In the genomic region with DNA sequence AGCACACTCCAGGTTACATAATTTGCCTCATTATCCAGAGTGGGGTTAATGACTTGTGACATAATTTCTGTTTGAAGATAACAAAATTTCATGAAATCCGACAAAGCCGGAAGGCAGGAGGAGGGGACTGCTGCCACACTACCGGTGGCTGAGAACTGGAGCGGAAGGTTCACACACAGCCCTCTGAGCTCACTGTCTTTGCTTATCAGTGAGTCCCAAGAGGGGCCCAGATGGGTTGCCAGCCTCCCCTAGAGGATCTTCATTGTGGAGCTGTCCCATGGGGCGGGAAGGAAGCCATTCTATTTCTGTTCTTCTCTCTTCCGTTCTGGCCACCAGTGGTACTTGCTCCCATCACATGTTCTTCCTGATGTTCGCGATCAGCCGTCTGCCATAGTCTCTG, we compare ENCODE assay signal across 19 mouse cellular contexts. TPM values are rescaled to one million over a fixed set of nuclear protein-coding genes. Genes with fewer than 3 reads are reported as not detected.
A peak's percentile ranks its signal among the peaks of the same experiment; 100 is the strongest.
DNase-seq lines count a peak whose midpoint lies in the region; ATAC-seq lines count a peak whose summit lies in the region.
"Had no signal": no experiment of that assay in that cellular context is flagged by ENCODE, and none has a peak within 500 bp of the region (broad histone marks: within the 10 kb centered on the region; RNA-seq: fewer than 3 reads in every experiment).

No protein-coding gene starts in this region.

- peaks cover 18% of the 10 kb centered on the region for H3K4me1 ChIP-seq in hindbrain, embryonic 12.5 days
- peaks cover 13% of the 10 kb centered on the region; the same call in 1 of the 2 replicates for H3K4me1 ChIP-seq in hindbrain, embryonic 10.5 days (replicated peaks)
- H3K4me1 ChIP-seq in midbrain, embryonic 14.5 days (ENCODE audit: control insufficient read depth, insufficient read depth, low read length) = peaks cover 22% of the 10 kb centered on the region
- H3K4me1 ChIP-seq in midbrain, embryonic 11.5 days (ENCODE audit: control insufficient read depth, insufficient read depth, low read length) = no peaks in the 10 kb centered on the region; the same call in 1 of the 2 replicates
- H3K4me1 ChIP-seq in liver, embryonic 12.5 days = peaks cover 51% of the 10 kb centered on the region
- peaks cover 16% of the 10 kb centered on the region for H3K4me1 ChIP-seq in midbrain, embryonic 16.5 days (ENCODE audit: control insufficient read depth, insufficient read depth, low read length)
- H3K4me1 ChIP-seq: intestine, embryonic 15.5 days had no signal

- no peak overlapping the region for H3K9ac ChIP-seq in hindbrain, embryonic 12.5 days
- H3K9ac ChIP-seq in midbrain, embryonic 14.5 days (replicated peaks; ENCODE audit: low read length) = no peak overlapping the region
- no peak overlapping the region for H3K9ac ChIP-seq in midbrain, embryonic 11.5 days (ENCODE audit: low read length)
- peak overlapping the region; percentile 44; the same call in 1 of the 2 replicates for H3K9ac ChIP-seq in liver, embryonic 12.5 days
- H3K9ac ChIP-seq in midbrain, embryonic 16.5 days (ENCODE audit: low read depth, low read length) = no peak overlapping the region
- H3K9ac ChIP-seq: forebrain, embryonic 12.5 days; intestine, embryonic 15.5 days had no signal

- H3K27me3 ChIP-seq in hindbrain, embryonic 12.5 days = no peaks in the 10 kb centered on the region; the same call in 1 of the 2 replicates
- no peaks in the 10 kb centered on the region for H3K27me3 ChIP-seq in hindbrain, embryonic 10.5 days (ENCODE audit: insufficient read depth, poor library complexity, severe bottlenecking)
- no peaks in the 10 kb centered on the region for H3K27me3 ChIP-seq in midbrain, embryonic 14.5 days (ENCODE audit: control insufficient read depth, insufficient read depth, low read length)
- H3K27me3 ChIP-seq in midbrain, embryonic 11.5 days (ENCODE audit: control insufficient read depth, insufficient read depth, low read length) = no peaks in the 10 kb centered on the region
- H3K27me3 ChIP-seq in liver, embryonic 12.5 days (replicated peaks) = no peaks in the 10 kb centered on the region
- no peaks in the 10 kb centered on the region for H3K27me3 ChIP-seq in midbrain, embryonic 16.5 days (ENCODE audit: control insufficient read depth, insufficient read depth, low read depth, low read length)
- H3K27me3 ChIP-seq: forebrain, embryonic 12.5 days; intestine, embryonic 15.5 days had no signal

- H3K36me3 ChIP-seq in hindbrain, embryonic 12.5 days = peaks cover 40% of the 10 kb centered on the region
- peaks cover 64% of the 10 kb centered on the region for H3K36me3 ChIP-seq in hindbrain, embryonic 10.5 days
- peaks cover 17% of the 10 kb centered on the region; the same call in 1 of the 2 replicates for H3K36me3 ChIP-seq in midbrain, embryonic 14.5 days (ENCODE audit: control insufficient read depth, insufficient read depth, low read length)
- peaks cover 7% of the 10 kb centered on the region for H3K36me3 ChIP-seq in midbrain, embryonic 11.5 days (ENCODE audit: control insufficient read depth, insufficient read depth, low read length)
- H3K36me3 ChIP-seq in liver, embryonic 12.5 days = peaks cover 69% of the 10 kb centered on the region
- peaks cover 3% of the 10 kb centered on the region; the same call in 1 of the 2 replicates for H3K36me3 ChIP-seq in midbrain, embryonic 16.5 days (ENCODE audit: control insufficient read depth, insufficient read depth, low read length)
- H3K36me3 ChIP-seq: intestine, embryonic 15.5 days had no signal

- H3K27ac ChIP-seq in hindbrain, embryonic 12.5 days = peak overlapping the region; percentile 24; the same call in 1 of the 2 replicates
- H3K27ac ChIP-seq in hindbrain, embryonic 10.5 days = no peak overlapping the region
- peak overlapping the region; percentile 76 for H3K27ac ChIP-seq in midbrain, embryonic 14.5 days (replicated peaks; ENCODE audit: low read depth, low read length)
- H3K27ac ChIP-seq in midbrain, embryonic 11.5 days (ENCODE audit: low read depth, low read length) = no peak overlapping the region
- peak overlapping the region; percentile 71 for H3K27ac ChIP-seq in liver, embryonic 12.5 days
- peak overlapping the region; percentile 44 for H3K27ac ChIP-seq in midbrain, embryonic 16.5 days (ENCODE audit: low read length)
- H3K27ac ChIP-seq: embryonic facial prominence, embryonic 10.5 days; forebrain, embryonic 12.5 days; intestine, embryonic 15.5 days; macrophage had no signal

- no peaks in the 10 kb centered on the region for H3K9me3 ChIP-seq in hindbrain, embryonic 12.5 days (replicated peaks)
- no peaks in the 10 kb centered on the region for H3K9me3 ChIP-seq in hindbrain, embryonic 10.5 days
- H3K9me3 ChIP-seq in midbrain, embryonic 14.5 days (ENCODE audit: control insufficient read depth, low read length) = no peaks in the 10 kb centered on the region
- H3K9me3 ChIP-seq in midbrain, embryonic 11.5 days (ENCODE audit: control insufficient read depth, low read length) = no peaks in the 10 kb centered on the region
- H3K9me3 ChIP-seq in liver, embryonic 12.5 days (replicated peaks) = no peaks in the 10 kb centered on the region
- H3K9me3 ChIP-seq in midbrain, embryonic 16.5 days (replicated peaks; ENCODE audit: control insufficient read depth, low read length, poor library complexity, severe bottlenecking) = no peaks in the 10 kb centered on the region
- H3K9me3 ChIP-seq: embryonic facial prominence, embryonic 10.5 days; forebrain, embryonic 12.5 days; intestine, embryonic 15.5 days had no signal

- H3K4me2 ChIP-seq in hindbrain, embryonic 12.5 days (replicated peaks) = no peak overlapping the region
- no peak overlapping the region for H3K4me2 ChIP-seq in midbrain, embryonic 14.5 days (ENCODE audit: low read length)
- H3K4me2 ChIP-seq in midbrain, embryonic 11.5 days = no peak overlapping the region
- peak overlapping the region; percentile 35 for H3K4me2 ChIP-seq in liver, embryonic 12.5 days
- H3K4me2 ChIP-seq in midbrain, embryonic 16.5 days (ENCODE audit: low read length) = no peak overlapping the region
- H3K4me2 ChIP-seq: forebrain, embryonic 12.5 days; intestine, embryonic 15.5 days had no signal

- 83% methylated on average over 9 of the region's 9 CpGs for WGBS in hindbrain, embryonic 12.5 days
- 90% methylated on average over 9 of the region's 9 CpGs for WGBS in hindbrain, embryonic 10.5 days
- WGBS in midbrain, embryonic 14.5 days = 67% methylated on average over 9 of the region's 9 CpGs
- whole genome bisulfite sequencing in midbrain, embryonic 11.5 days = 84% methylated on average over 9 of the region's 9 CpGs
- WGBS in liver, embryonic 12.5 days (ENCODE audit: insufficient replicate concordance) = 38% methylated on average over 9 of the region's 9 CpGs
- 64% methylated on average over 9 of the region's 9 CpGs for WGBS in midbrain, embryonic 16.5 days

- no peak overlapping the region for H3K4me3 ChIP-seq in hindbrain, embryonic 12.5 days
- H3K4me3 ChIP-seq in hindbrain, embryonic 10.5 days = no peak overlapping the region
- no peak overlapping the region for H3K4me3 ChIP-seq in midbrain, embryonic 14.5 days (replicated peaks; ENCODE audit: low read depth, low read length)
- no peak overlapping the region for H3K4me3 ChIP-seq in midbrain, embryonic 11.5 days (ENCODE audit: low read depth, low read length)
- no peak overlapping the region for H3K4me3 ChIP-seq in liver, embryonic 12.5 days
- H3K4me3 ChIP-seq in midbrain, embryonic 16.5 days (ENCODE audit: low read depth, low read length) = no peak overlapping the region
- H3K4me3 ChIP-seq: embryonic facial prominence, embryonic 10.5 days; forebrain, embryonic 12.5 days; intestine, embryonic 15.5 days had no signal

- no peak for DNase-seq in hindbrain, embryonic 10.5 days (ENCODE audit: low spot score)
- DNase-seq in midbrain, embryonic 14.5 days = no peak
- no peak for DNase-seq in midbrain, embryonic 11.5 days (ENCODE audit: low spot score, missing footprints)
- no peak for DNase-seq in cerebellum, adult 8-10 months
- DNase-seq: cerebellum, adult 9-10 months; gastrocnemius, postnatal 14 days; heart, adult 18-20 months; heart, postnatal 36 days; kidney, adult 9 months; thymus, postnatal 36 days had no signal

- no peak for ATAC-seq in hindbrain, embryonic 12.5 days (ENCODE audit: low FRiP score)
- no peak for ATAC-seq in midbrain, embryonic 14.5 days (ENCODE audit: low FRiP score, low TSS enrichment)
- no peak for ATAC-seq in midbrain, embryonic 11.5 days (ENCODE audit: low FRiP score)
- peak; percentile 88 for ATAC-seq in liver, embryonic 12.5 days
- no peak for ATAC-seq in midbrain, embryonic 16.5 days
- ATAC-seq in inflammation-experienced regulatory T-cells, adult 6 months = no peak
- ATAC-seq: CD4-positive, CD25-positive, alpha-beta regulatory T cell, adult 4 months; intestine, embryonic 15.5 days had no signal

RNA-seq across cellular contexts. Expression of gene Rpa1, which starts 47.2 kb away (rescaled TPM):
- 96.9 and 99.5 TPM in 2 replicates for polyA plus RNA-seq in hindbrain, embryonic 12.5 days (2016; fragmentation: Nextera tagmentation; extraction: Ambion mirVana)
- 136 and 178 TPM in 2 replicates for polyA plus RNA-seq in hindbrain, embryonic 10.5 days (2016; fragmentation: Nextera tagmentation; extraction: Ambion mirVana)
- 48.3 and 50.0 TPM in 2 replicates for polyA plus RNA-seq in midbrain, embryonic 14.5 days (2014; fragmentation: Nextera tagmentation; extraction: Ambion mirVana)
- polyA plus RNA-seq in midbrain, embryonic 11.5 days (2014; fragmentation: Nextera tagmentation; extraction: Ambion mirVana) = 124 and 126 TPM in 2 replicates
- 143 and 149 TPM in 2 replicates for polyA plus RNA-seq in liver, embryonic 12.5 days (2016; fragmentation: Nextera tagmentation; extraction: Ambion mirVana)
- 50.6 and 50.7 TPM in 2 replicates for polyA plus RNA-seq in midbrain, embryonic 16.5 days (2015; fragmentation: Nextera tagmentation; extraction: Ambion mirVana)
- polyA plus RNA-seq in inflammation-experienced regulatory T-cells, adult 6 months (2017; shearing (Covaris generic)) = 100 to 1,000 TPM; 199 to 296 (median 217) TPM

RNA-seq across cellular contexts. Expression of gene Smyd4, which starts 47.3 kb away (rescaled TPM):
- polyA plus RNA-seq in hindbrain, embryonic 12.5 days (2016; fragmentation: Nextera tagmentation; extraction: Ambion mirVana) = 13.4 and 17.3 TPM in 2 replicates
- 14.6 and 17.4 TPM in 2 replicates for polyA plus RNA-seq in hindbrain, embryonic 10.5 days (2016; fragmentation: Nextera tagmentation; extraction: Ambion mirVana)
- 9.5 and 12.0 TPM in 2 replicates for polyA plus RNA-seq in midbrain, embryonic 14.5 days (2014; fragmentation: Nextera tagmentation; extraction: Ambion mirVana)
- polyA plus RNA-seq in midbrain, embryonic 11.5 days (2014; fragmentation: Nextera tagmentation; extraction: Ambion mirVana) = 11.6 and 13.1 TPM in 2 replicates
- 6.9 and 8.6 TPM in 2 replicates for polyA plus RNA-seq in liver, embryonic 12.5 days (2016; fragmentation: Nextera tagmentation; extraction: Ambion mirVana)
- polyA plus RNA-seq in midbrain, embryonic 16.5 days (2015; fragmentation: Nextera tagmentation; extraction: Ambion mirVana) = 17.3 TPM in 2 replicates
- polyA plus RNA-seq in inflammation-experienced regulatory T-cells, adult 6 months (2017; shearing (Covaris generic)) = 10 to 100 TPM; 10.8 to 25.4 (median 23.2) TPM

Comparison
In these comparisons a context has a peak if more than half of its experiments do, and no peak if none do; other contexts are left out.
1. H3K27ac ChIP-seq: peak in hindbrain, embryonic 12.5 days (single experiment), midbrain, embryonic 14.5 days (single experiment), liver, embryonic 12.5 days (single experiment) and midbrain, embryonic 16.5 days (single experiment); none in hindbrain, embryonic 10.5 days (single experiment) and midbrain, embryonic 11.5 days (single experiment).